Mouse (Mus musculus): Measurements from ENCODE around the gene Tmem115. TPM values are rescaled to one million over a fixed set of nuclear protein-coding genes. Genes with fewer than 3 reads are reported as not detected.

Gene Tmem115
- polyA plus RNA-seq, 3 experiments from 2014 or later = 17.5 to 28.0 (median 19.6) TPM

GRCm38 (mm10) chr9:107521711-107522399, 11.9 kb upstream of the Tmem115 start:
- peak; percentile 44 for ATAC-seq

GRCm38 (mm10) chr9:107522400-107522711, 11.4 kb upstream of the Tmem115 start:
- no peak for ATAC-seq

DNA sequence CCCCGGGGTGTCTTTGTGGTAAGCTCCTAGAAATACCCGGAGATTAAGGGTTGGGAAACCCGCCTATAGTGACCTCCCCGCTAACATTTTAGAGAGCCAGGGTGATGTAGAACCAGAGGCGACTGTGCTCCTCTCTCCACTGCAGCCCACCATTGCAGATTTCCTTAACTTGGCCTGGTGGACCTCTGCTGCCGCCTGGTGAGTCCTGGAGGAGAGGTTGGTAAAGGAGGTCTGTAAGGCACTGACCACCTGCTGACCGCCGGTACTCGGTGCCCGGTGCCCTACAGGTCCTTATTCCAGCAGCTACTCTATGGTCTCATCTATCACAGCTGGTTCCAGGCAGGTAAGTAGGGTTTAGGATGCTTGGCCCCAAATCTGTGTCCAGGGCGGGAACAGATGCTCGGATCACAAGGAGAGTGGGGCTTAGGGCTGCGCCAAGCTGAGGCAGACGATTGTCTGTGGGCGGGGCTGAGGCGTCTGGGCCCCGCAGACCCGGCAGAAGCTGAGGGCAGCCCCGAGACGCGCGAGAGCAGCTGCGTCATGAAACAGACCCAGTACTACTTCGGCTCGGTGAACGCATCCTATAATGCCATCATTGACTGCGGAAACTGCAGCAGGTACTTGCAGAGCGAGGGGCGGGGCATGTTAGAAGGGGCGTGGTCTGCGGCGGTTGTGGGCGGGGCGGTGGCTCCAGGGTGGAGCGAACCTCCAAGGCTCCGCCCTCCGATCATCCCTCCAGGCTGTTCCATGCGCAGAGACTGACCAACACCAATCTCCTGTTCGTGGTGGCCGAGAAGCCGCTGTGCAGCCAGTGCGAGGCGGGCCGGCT, 7.3 kb upstream of the Tmem115 start:
- peak; percentile 61 for ATAC-seq

DNA sequence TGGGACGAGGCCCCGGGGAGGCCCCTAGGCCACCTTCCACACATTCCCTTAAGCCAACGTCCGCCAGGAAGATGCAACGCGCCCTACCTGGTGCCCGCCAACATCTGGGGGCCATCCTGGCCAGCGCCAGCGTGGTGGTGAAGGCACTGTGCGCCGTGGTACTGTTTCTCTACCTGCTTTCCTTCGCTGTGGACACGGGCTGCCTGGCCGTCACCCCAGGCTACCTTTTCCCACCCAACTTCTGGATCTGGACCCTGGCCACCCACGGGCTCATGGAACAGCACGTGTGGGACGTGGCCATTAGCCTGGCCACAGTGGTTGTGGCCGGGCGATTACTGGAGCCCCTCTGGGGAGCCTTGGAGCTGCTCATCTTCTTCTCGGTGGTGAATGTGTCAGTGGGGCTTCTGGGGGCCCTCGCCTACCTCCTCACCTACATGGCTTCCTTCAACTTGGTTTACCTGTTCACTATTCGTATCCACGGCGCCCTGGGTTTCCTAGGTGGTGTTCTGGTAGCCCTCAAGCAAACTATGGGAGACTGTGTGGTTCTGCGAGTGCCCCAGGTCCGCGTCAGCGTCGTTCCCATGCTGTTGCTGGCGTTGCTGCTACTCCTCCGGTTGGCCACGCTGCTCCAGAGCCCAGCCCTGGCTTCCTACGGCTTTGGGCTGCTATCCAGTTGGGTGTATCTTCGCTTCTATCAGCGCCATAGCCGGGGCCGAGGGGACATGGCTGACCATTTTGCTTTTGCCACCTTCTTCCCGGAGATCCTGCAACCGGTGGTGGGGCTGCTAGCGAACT, 860 bp downstream of the Tmem115 start:
- ATAC-seq = no peak

- no peak for ATAC-seq
These were observed 4.5 kb downstream of the Tmem115 start for GRCm38 (mm10) chr9:107538231-107538630.

DNA sequence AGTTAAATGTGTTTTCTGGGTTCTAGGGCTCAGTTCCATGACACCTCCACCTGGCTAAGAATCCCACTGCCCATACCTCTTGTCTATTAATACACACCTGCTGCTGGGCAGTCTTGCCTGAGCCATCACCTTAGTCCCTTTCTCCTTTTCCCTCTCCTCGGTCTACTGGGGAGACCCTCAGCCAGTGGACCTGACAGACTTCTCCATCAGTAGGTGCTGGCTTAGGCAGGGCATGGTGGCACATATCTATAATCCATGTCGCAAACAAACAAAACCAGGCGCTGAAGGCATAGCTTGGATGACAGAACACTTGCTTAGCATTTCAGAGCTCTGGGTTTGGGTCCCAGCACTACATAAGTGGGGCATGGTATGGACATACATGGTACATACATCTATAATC, 5.0 kb downstream of the Tmem115 start:
- no peak for ATAC-seq

GRCm38 (mm10) chr9:107539940-107540339, 6.2 kb downstream of the Tmem115 start:
- ATAC-seq = no peak

- ATAC-seq = no peak
These were observed 6.7 kb downstream of the Tmem115 start for GRCm38 (mm10) chr9:107540420-107540819.

- no peak for ATAC-seq
These were observed 7.3 kb downstream of the Tmem115 start for GRCm38 (mm10) chr9:107541005-107541404.

DNA sequence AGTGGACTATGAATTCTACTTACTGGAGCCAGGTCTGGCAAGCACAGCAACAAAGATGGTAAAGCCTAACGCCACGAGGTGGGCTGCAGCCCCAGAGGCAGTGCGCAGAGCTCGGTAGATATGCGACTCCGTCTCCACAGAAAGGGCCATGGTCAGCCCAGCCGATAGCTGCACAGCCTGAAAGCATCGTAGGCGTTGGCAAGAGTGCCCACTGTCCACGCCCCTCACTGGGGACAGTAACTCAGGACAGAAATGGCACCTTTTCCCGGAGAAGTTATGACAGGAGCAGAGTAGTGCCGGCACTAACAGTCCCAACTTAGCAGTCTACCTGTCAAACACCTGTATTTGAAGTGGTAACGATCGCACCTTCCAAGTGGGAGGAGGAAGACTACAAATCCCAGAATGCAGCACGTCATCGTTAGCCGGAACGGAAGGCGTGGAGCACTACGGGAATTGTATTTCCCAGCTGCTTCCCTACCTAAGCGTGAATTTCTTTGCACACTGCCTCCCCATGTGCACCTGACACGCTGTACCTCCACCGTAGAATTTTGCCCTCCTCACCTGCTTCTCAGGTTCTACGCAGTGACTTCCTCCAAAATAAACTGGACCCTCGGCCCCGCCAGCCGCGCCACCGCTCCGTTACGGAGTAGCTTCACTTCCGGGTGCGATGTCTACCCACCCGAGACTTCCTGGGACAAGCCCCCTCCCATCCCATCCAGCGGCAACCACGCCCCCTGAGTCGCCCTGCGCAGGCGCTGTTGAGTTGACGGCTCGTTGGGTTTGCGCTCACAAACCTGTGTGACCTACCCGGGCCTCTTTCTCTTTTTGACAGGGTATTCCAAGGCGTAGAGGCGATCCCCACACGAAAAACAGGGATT, 8.0 kb downstream of the Tmem115 start, which contains the start of the genes Cyb561d2 and Nprl2:
Gene Cyb561d2 (minus strand): TSS at position 720 of the 878 bp plus-strand sequence.
Gene Nprl2 (plus strand): TSS at position 753 of the 878 bp plus-strand sequence.
- peak; percentile 87 for ATAC-seq

DNA sequence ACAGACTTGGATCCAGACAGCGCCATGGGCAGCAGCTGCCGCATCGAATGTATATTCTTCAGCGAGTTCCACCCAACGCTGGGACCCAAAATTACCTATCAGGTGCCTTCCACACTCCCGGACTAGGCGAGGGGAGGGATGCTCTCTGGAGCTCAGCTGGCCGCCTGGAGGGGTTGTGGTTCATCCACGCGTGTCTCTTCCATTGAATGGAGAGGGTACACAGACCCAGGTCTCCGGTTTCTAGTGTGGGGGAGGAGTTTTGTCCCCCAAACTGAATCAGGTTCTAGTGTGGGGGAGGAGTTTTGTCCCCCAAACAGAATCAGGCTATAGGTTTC, 8.6 kb downstream of the Tmem115 start:
- no peak for ATAC-seq

- ATAC-seq = no peak
These were observed 9.0 kb downstream of the Tmem115 start for GRCm38 (mm10) chr9:107542721-107543120.

- no peak for ATAC-seq
These were observed 9.6 kb downstream of the Tmem115 start for GRCm38 (mm10) chr9:107543299-107543698.

- ATAC-seq = no peak
These were observed 10.5 kb downstream of the Tmem115 start for GRCm38 (mm10) chr9:107544196-107544700.

DNA sequence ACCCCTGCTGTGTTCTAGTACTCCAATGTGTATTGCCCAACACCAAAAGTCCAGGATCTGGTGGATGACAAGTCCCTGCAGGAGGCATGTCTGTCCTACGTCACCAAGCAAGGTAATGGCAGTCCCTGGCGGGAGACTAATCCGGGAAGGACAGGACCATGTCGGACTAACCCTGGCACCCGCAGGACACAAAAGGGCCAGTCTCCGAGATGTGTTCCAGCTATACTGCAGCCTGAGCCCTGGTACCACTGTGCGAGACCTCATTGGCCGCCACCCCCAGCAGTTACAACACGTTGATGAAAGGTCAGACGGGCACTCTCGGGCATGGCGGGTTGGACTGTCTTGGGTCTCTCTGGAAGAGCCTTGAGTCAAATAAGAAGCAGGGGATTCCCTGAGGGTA, 11.0 kb downstream of the Tmem115 start:
- ATAC-seq = no peak

DNA sequence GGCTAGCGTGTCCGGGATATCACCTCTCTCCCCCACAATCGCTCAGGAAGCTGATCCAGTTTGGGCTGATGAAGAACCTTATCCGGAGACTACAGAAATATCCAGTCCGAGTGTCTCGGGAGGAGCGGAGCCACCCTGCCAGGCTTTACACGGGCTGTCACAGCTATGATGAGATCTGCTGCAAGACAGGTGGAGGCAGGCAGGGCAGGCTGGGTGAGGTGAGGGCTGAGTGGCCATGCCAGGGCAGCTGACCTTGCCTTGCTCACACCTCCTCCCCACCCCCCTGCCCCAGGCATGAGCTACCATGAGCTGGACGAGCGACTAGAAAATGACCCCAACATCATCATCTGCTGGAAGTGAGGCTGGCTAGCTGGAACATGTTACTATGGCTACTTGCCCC, 11.5 kb downstream of the Tmem115 start:
- ATAC-seq = no peak

DNA sequence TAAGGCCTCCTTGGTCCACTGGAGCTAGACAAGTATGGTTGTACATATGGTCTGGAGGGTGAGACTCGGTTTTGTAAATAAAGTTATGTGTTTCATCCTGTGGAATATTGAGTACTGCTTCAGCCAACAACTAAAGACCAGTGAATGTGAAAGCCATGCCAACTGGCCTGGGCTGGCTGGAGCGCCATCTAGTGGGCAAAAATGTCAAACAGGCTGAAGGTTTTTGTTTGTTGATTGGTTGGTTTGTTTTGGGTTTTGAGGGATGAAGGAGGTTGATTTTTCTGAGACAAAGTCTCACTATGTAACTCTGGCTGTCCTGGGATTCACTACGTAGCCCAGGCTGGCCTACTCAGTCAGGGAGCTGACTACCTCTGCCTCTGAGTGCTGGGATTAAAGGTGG, 11.9 kb downstream of the Tmem115 start:
- ATAC-seq = no peak

- ATAC-seq = peak; percentile 33
These were observed 13.3 kb downstream of the Tmem115 start, which contains the start of gene Zmynd10 for GRCm38 (mm10) chr9:107547026-107547425. TSS of gene Zmynd10 (plus strand) at chr9:107547298.

- no peak for ATAC-seq
These were observed 14.2 kb downstream of the Tmem115 start for GRCm38 (mm10) chr9:107547957-107548356.

- no peak for ATAC-seq
These were observed 15.1 kb downstream of the Tmem115 start for GRCm38 (mm10) chr9:107548820-107549219.

DNA sequence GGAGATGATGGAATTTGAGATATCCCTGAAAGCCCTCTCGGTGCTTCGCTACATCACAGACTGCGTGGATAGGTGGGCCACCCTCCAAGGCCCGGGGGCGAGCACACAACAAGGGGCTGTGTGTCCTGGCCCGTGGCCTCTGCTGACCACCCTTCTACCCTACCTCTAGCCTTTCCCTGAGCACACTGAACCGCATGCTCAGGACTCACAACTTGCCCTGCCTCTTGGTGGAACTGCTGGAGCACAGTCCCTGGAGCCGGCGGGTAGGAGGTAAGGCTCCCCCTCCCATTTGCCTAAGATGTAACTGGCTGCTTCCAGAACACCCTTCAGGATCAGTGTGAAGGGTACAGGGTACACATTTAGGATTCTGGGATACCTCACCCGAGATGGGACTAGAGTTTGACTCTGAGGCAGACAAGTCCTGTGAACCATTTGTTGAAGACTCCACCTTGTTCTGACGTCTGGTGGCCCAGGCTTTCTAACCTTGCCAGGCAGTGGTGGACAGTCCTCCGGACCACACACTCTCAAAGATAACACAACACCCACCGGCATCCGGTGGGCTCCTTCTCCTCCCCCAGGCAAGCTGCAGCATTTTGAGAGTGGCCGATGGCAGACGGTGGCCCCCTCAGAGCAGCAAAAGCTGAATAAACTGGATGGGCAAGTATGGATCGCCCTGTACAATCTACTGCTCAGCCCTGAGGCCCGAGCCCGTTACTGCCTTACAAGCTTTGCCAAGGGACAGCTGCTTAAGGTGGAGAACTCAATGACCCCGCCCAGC, 15.7 kb downstream of the Tmem115 start:
- no peak for ATAC-seq
